Mouse (Mus musculus) forebrain, embryonic 12.5 days (tissue): Measurements from ENCODE around the gene Mccc2. TPM values are rescaled to one million over a fixed set of nuclear protein-coding genes. Genes with fewer than 3 reads are reported as not detected.
"Not testable (repeated sequence)": the region's sequence is repeated elsewhere in the genome, so short reads cannot be mapped to it uniquely, and the experiment has no call there.

Source experiments
- ATAC-seq: fragments of 200-750 bp; cut with Nextera tagmentation; 2 replicates; pipeline ENCODE4 v1.8.0; 2017; ENCODE audit warnings: moderate TSS enrichment; ENCODE audit not compliant: low FRiP score
- H3K27ac ChIP-seq: fragments of 300-500 bp; sonication (generic); 2 replicates; pipeline ENCODE4 v1.5.1; 2016; ENCODE audit warnings: mild to moderate bottlenecking
- H3K27me3 ChIP-seq: fragments of 300-500 bp; sonication (generic); 2 replicates; pipeline ENCODE4 v1.6.1; 2016; ENCODE audit warnings: mild to moderate bottlenecking
- H3K36me3 ChIP-seq: fragments of 300-500 bp; sonication (generic); replicated peaks from 2 replicates; pipeline ENCODE4 v1.6.1; 2016; ENCODE audit warnings: mild to moderate bottlenecking
- H3K4me1 ChIP-seq: fragments of 300-500 bp; sonication (generic); 2 replicates; pipeline ENCODE4 v1.6.1; 2016
- H3K4me2 ChIP-seq: fragments of 300-500 bp; sonication (generic); 2 replicates; pipeline ENCODE4 v1.6.1; 2016; ENCODE audit warnings: mild to moderate bottlenecking, moderate library complexity
- H3K4me3 ChIP-seq: fragments of 300-500 bp; sonication (generic); replicated peaks from 2 replicates; pipeline ENCODE4 v1.5.1; 2016; ENCODE audit warnings: mild to moderate bottlenecking
- H3K9ac ChIP-seq: fragments of 300-500 bp; sonication (generic); 2 replicates; pipeline ENCODE4 v1.6.1; 2016; ENCODE audit warnings: mild to moderate bottlenecking
- H3K9me3 ChIP-seq: fragments of 300-500 bp; sonication (generic); 2 replicates; pipeline ENCODE4 v1.6.1; 2016
- WGBS: fragments of 180-500 bp; shearing (Covaris S2); methylation state at CpG from one replicate; pipeline ENCODE4 v1.1.7; 2016; 5-methylcytosine and 5-hydroxymethylcytosine counted together
- polyA plus RNA-seq: library from polyadenylated mRNA; unstranded; fragments of >200 nt; fragmentation: Nextera tagmentation; extraction: Ambion mirVana; gene quantifications from 2 replicates; pipeline ENCODE4 v1.2.1, GENCODE M21; 2016

Gene Mccc2
- polyA plus RNA-seq = 36.6 and 39.8 TPM in 2 replicates

DNA sequence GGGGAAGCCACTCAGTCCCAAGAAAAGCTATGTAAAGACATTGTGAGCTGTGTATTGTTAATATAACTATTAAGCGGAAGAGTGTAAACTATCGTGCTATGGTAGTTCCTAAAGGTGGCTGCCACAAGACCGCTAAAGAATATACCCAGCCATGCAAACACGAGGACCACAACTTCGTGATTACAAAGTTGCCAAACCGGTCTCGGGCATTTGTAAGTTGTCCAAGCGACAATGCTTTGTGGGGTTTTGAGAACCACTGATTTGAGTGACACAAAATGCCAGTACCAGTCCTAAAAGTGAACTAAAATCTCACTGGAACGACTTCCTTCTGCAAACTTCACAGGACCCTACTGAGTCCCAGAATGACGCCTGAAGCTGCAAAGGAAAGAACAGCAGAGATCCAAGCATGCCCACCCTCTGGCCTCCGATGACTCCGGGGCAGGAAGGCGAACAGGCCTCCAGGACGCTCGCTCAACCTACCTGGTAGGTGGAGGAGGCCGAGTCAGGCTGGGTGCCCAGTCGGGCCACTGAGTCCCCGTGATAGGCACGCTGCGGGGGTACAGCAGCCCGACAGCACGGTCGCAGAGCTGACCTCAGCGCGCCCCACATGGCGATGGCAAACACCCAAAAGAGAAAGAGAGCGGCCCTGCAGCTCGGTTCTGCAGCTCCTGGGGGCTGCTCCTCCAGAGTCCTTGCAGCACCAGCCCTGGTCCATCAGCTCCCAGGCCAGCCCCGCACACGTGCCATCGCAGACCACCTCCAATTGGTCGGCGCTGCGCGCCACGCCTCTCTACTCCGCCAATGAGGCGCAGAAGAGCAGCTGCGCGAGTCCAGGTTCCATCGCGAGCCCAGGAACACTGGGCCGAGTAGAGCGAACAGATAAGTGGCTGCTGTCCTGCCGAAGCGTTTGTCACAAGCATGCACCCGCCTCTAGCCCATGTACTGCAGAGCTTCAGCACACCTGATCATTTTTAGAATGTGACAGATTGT, at the start of gene Mccc2:
Gene Mccc2 (minus strand): TSS at position 734 of the 990 bp plus-strand sequence.
- ATAC-seq = peak; percentile 100
- peak within 1 kb of the TSS; percentile 85 for H3K9ac ChIP-seq
- H3K4me1 ChIP-seq = peaks cover 19% of the 10 kb centered on the region
- H3K9me3 ChIP-seq = no peaks in the 10 kb centered on the region
- peak within 1 kb of the TSS; percentile 88 for H3K4me2 ChIP-seq
- no peaks in the 10 kb centered on the region for H3K27me3 ChIP-seq
- peak within 1 kb of the TSS; percentile 56; the same call in 1 of the 2 replicates for H3K27ac ChIP-seq
- peak within 1 kb of the TSS; percentile 72 for H3K4me3 ChIP-seq
- WGBS = 5% methylated on average over 47 of the region's 47 CpGs
- H3K36me3 ChIP-seq = peaks cover 5% of the 10 kb centered on the region; the same call in 1 of the 2 replicates

DNA sequence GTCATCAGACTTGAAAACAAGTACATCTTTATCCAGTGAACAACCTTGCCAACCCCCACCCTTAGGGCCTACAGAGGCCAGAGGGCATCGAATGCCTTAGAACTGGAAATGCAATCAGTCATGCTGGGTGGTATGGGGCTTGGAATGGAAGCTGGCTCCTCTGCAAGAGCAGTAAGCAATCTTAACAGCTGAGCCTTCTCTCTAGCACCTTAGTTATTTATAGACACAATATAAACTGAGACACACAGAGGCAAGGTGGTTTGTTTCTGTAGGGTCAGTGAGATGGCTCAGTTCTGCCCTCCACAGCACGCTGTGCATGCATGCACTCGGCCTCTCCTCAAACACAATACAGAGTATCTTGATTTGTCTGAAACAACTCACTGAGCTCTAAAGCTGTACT, 48.5 kb upstream of the Mccc2 start:
- Histone ChIP-seq H3K9me3 (no peaks in the 10 kb centered on the region), H3K4me1 (no peaks in the 10 kb centered on the region), H3K27ac (no peak overlapping the region), H3K4me2 (no peak overlapping the region), H3K36me3 (peaks cover 65% of the 10 kb centered on the region), H3K9ac (no peak overlapping the region), H3K4me3 (no peak overlapping the region), H3K27me3 (no peaks in the 10 kb centered on the region)
- ATAC-seq = no peak
- whole genome bisulfite sequencing = 93% methylated on average over 3 of the region's 3 CpGs

DNA sequence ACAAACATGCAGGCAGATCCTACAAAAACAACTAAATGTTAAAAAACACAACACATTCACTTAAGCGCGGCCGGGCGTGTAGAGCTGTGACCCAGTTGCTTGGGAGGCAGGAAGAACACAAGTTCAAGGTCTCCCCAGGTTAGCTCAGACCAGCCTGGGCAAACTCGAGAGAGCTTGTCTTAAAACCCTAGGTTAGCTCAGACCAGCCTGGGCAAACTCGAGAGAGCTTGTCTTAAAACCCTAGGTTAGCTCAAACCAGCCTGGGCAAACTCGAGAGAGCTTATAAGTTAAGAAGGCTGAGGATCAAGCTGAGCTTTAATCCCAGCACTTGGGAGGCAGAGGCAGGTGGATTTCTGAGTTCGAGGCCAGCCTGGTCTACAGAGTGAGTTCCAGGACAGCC, 42.3 kb upstream of the Mccc2 start:
- ATAC-seq, H3K4me3 ChIP-seq, H3K9me3 ChIP-seq, H3K9ac ChIP-seq, H3K4me2 ChIP-seq, H3K4me1 ChIP-seq, H3K27ac ChIP-seq, H3K27me3 ChIP-seq: not testable (repeated sequence)
- peaks cover 81% of the 10 kb centered on the region for H3K36me3 ChIP-seq
- 93% methylated on average over 8 of the region's 8 CpGs for WGBS

DNA sequence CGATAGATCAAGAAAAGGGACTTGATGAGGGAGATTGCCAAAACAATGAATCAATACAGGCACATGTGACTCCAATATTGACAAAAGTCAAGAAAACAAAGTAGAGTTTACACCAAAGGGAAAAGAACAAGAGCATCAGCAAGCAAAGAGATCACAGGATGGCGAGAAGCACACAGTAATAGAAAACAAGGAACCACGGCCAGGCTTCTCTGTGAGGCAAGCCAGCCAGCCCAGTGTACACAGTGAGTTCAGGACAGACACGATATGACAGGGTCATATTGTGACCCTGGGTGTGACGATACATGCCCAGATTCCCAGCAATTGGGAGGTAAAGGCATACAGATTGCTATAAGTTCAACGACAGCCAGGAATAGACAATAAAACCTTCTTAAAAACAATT, 10.6 kb upstream of the Mccc2 start:
- ATAC-seq = no peak
- no peak overlapping the region for H3K27ac ChIP-seq
- no peaks in the 10 kb centered on the region for H3K9me3 ChIP-seq
- H3K4me3 ChIP-seq = no peak overlapping the region
- peaks cover 56% of the 10 kb centered on the region for H3K36me3 ChIP-seq
- H3K4me1 ChIP-seq = no peaks in the 10 kb centered on the region
- H3K27me3 ChIP-seq = no peaks in the 10 kb centered on the region
- 95% methylated on average over 6 of the region's 6 CpGs for WGBS
- H3K4me2 ChIP-seq = no peak overlapping the region
- H3K9ac ChIP-seq = no peak overlapping the region

DNA sequence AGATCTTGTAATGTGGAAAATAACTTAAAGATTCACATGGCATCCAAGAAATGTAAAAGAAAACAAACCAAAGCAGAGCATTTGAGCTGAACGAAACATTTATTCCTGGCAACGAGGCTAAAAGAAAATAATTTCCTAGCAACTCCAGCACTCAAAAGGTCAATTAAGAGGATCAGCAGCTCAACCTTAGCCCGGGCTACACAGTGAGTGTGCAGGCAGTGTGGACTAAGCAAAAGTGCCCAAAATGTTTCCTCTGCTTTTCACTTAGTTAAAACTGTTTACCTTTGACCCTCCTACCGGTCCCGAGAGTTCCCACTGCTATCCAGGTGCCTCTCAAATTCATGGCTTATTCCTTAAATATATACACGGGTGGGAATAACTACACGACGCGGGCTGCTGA, 1.5 kb upstream of the Mccc2 start:
- 87% methylated on average over 9 of the region's 9 CpGs for WGBS
- ATAC-seq = no peak

DNA sequence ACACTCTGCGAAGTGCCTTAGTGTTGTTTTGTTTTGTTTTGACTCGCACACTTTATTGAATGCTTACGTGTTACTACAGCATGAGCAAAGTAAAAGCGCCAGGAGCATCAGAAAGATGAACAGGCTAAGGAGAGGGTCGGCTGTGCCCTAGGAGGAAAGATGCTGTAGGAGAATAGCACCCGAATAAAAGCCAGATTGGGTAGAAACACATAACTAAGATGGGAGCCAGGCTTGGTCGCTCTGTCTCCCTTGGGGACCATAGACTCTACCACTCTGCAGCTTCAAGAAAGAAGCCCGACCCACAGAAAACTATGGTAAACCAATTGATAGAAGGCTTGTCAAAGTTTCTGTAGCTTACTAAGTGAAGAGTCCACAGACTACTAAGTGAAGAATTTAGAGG, 498 bp upstream of the Mccc2 start:
- Histone ChIP-seq H3K4me1 (peaks cover 19% of the 10 kb centered on the region), H3K9me3 (no peaks in the 10 kb centered on the region), H3K9ac (peak overlapping the region; percentile 62), H3K36me3 (peaks cover 8% of the 10 kb centered on the region; the same call in 1 of the 2 replicates), H3K4me3 (peak overlapping the region; percentile 72), H3K27ac (peak overlapping the region; percentile 56; the same call in 1 of the 2 replicates), H3K27me3 (no peaks in the 10 kb centered on the region), H3K4me2 (peak overlapping the region; percentile 88)
- peak; percentile 36 for ATAC-seq
- 13% methylated on average over 8 of the region's 8 CpGs for WGBS

More for the DNA sequence above, 1.5 kb upstream of the Mccc2 start:
- H3K4me2 ChIP-seq = no peak overlapping the region
- H3K27ac ChIP-seq = no peak overlapping the region
- no peaks in the 10 kb centered on the region for H3K9me3 ChIP-seq
- H3K36me3 ChIP-seq = peaks cover 8% of the 10 kb centered on the region; the same call in 1 of the 2 replicates
- H3K4me1 ChIP-seq = peaks cover 19% of the 10 kb centered on the region
- H3K4me3 ChIP-seq = no peak overlapping the region
- no peaks in the 10 kb centered on the region for H3K27me3 ChIP-seq
- no peak overlapping the region for H3K9ac ChIP-seq

DNA sequence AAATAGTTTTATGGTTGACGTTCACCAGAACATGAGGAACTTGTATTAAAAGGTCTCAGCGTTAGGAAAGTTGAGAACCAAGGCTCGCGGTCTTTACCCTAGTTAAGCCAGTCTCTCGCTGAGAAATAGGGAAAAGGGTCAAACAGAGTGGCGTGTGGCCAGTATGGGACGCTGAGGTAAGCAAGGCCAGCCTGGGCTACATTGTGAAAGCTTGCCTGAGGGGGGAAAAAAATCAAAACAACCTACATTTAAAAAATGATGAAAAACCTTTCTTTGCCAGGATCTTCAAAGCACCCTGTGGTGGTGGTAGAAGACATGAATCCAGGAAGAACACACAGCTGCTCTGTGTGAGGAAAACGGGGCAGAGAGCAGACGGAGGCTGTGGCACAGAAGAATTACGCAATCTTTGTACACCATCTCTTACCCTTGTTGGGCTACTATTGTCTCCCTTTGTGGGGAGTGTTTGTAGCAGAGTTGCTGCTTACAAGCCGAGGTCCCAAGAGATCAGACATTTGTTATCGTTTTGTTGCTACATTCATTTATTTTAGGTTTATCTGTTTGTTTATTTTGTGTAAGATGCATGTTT, 9.4 kb downstream of the Mccc2 start:
- no peak overlapping the region for H3K4me3 ChIP-seq
- no peaks in the 10 kb centered on the region for H3K9me3 ChIP-seq
- H3K9ac ChIP-seq = no peak overlapping the region
- no peak overlapping the region for H3K27ac ChIP-seq
- H3K4me1 ChIP-seq = peaks cover 6% of the 10 kb centered on the region; the same call in 1 of the 2 replicates
- no peaks in the 10 kb centered on the region for H3K36me3 ChIP-seq
- H3K27me3 ChIP-seq = no peaks in the 10 kb centered on the region
- WGBS = 91% methylated on average over 12 of the region's 12 CpGs
- ATAC-seq = no peak
- no peak overlapping the region for H3K4me2 ChIP-seq

DNA sequence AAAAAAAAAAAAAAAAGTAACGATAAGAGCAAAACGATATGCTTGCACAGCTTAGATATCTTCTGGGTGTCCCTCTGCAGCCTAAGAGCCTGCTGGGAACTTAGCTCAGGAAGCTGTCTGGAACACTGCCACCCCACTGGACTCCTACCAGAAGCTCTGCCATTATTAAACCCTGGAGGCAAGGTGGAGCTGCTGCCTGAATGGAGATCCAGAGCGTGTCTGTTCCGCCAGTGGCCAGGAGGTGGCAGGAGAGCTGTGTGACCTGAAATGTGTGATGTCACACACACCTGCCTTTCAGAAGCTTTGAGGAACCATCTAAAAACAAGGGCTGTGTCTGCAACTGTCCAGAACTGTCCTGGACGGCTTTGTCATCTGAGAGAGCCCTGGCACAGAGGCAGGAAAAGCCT, 13.6 kb downstream of the Mccc2 start:
- 36% methylated on average over 5 of the region's 5 CpGs for WGBS

DNA sequence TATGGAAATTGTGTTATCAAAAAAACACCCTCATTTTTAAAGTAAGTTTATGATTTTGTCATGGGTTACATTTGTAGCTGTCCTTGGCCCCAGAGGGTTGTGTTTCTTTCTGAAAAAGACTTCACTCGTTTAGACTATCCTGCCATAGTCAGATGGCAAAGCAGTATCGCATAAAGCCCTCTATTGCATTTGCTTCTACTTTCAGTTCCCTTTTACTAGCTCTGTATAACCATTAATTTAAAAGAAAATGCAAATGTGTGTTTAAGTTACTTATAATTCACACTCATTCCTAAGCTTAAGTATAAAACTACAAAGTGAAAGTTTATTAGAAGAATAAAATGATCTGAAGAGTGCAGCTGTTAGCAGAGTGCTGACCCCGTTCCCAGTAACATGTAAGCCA, 16.4 kb downstream of the Mccc2 start:
- Histone ChIP-seq H3K4me1 (peaks cover 6% of the 10 kb centered on the region; the same call in 1 of the 2 replicates), H3K27ac (no peak overlapping the region), H3K36me3 (no peaks in the 10 kb centered on the region), H3K4me3 (no peak overlapping the region), H3K9me3 (no peaks in the 10 kb centered on the region), H3K27me3 (no peaks in the 10 kb centered on the region), H3K9ac (no peak overlapping the region), H3K4me2 (no peak overlapping the region)
- 90% methylated on average over 3 of the region's 3 CpGs for WGBS
- no peak for ATAC-seq

More for the DNA sequence above, 13.6 kb downstream of the Mccc2 start:
- H3K36me3 ChIP-seq = no peaks in the 10 kb centered on the region
- H3K9ac ChIP-seq = no peak overlapping the region
- no peak overlapping the region for H3K27ac ChIP-seq
- H3K4me2 ChIP-seq = no peak overlapping the region
- no peak overlapping the region for H3K4me3 ChIP-seq
- no peaks in the 10 kb centered on the region for H3K9me3 ChIP-seq
- ATAC-seq = peak; percentile 58; the same call in 1 of the 2 replicates
- H3K4me1 ChIP-seq = peaks cover 6% of the 10 kb centered on the region; the same call in 1 of the 2 replicates
- H3K27me3 ChIP-seq = no peaks in the 10 kb centered on the region

DNA sequence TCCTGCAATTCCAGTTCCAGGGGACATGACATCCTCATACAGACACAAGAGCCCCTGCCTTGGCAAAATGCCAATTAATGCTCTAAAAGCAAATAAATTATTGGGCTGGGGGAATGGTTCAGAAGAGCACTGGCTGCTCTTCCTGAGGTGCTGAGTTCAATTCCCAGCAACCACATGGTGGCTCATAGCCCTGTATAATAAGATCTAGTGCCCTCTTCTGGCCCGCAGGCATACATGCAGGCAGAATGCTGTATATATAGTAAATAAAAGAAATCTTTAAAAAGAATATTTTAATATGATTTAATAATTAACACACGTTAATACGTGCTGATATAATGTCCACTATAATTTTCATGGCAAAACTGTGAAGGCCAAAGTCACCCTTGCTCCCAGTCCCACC, 17.3 kb downstream of the Mccc2 start:
- H3K27ac ChIP-seq = no peak overlapping the region
- 83% methylated on average over 3 of the region's 3 CpGs for WGBS

DNA sequence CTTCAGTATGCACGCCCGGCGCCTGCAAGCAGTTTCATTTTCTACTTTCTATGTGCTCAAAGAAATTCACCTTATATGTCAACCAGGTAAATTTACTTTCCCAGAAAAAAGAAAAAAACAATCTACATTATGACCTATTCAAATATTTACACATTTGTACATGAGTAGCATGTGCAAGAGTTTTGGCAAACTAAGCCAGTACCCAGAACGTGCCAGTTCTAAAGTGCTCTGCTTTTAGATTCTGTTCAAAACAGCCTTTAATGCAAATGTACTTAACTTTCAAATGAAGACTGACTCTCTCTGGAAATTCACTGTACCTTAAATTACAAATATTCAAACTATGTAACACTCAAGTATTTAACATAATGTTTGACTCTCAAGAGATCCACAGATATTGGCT, 25.8 kb downstream of the Mccc2 start:
- H3K36me3 ChIP-seq = peaks cover 9% of the 10 kb centered on the region; the same call in 1 of the 2 replicates
- no peaks in the 10 kb centered on the region for H3K27me3 ChIP-seq
- H3K4me3 ChIP-seq = no peak overlapping the region
- WGBS = 93% methylated on average over 4 of the region's 4 CpGs
- no peaks in the 10 kb centered on the region for H3K9me3 ChIP-seq
- no peak for ATAC-seq
- H3K4me1 ChIP-seq = no peaks in the 10 kb centered on the region
- no peak overlapping the region for H3K4me2 ChIP-seq
- no peak overlapping the region for H3K9ac ChIP-seq
- no peak overlapping the region for H3K27ac ChIP-seq

More for the DNA sequence above, 17.3 kb downstream of the Mccc2 start:
- no peak overlapping the region for H3K4me2 ChIP-seq
- H3K4me3 ChIP-seq = no peak overlapping the region
- H3K36me3 ChIP-seq = no peaks in the 10 kb centered on the region
- peaks cover 6% of the 10 kb centered on the region; the same call in 1 of the 2 replicates for H3K4me1 ChIP-seq
- no peaks in the 10 kb centered on the region for H3K9me3 ChIP-seq
- no peak for ATAC-seq
- H3K9ac ChIP-seq = no peak overlapping the region
- H3K27me3 ChIP-seq = no peaks in the 10 kb centered on the region

DNA sequence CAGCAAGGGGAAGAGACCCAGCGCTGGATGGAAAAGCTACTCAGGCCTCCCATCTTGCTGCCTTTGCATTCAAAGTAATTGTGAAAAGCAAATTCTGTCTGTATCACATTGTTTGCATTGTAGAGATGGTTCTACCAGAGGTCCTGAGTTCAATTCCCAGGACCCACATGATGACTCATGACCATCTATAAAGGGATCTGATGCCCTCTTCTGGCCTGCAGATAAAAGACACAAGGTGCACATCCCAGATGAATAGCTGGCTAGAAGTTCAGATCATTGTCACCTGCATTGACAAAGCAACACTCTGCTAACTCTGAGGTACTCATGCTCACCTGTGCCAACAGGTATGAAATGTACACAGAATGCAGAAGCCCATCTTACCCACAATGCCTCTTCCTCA, 32.1 kb downstream of the Mccc2 start:
- H3K9ac ChIP-seq = no peak overlapping the region
- no peak overlapping the region for H3K4me3 ChIP-seq
- no peaks in the 10 kb centered on the region for H3K27me3 ChIP-seq
- H3K36me3 ChIP-seq = peaks cover 2% of the 10 kb centered on the region; the same call in 1 of the 2 replicates
- no peaks in the 10 kb centered on the region for H3K4me1 ChIP-seq
- H3K4me2 ChIP-seq = no peak overlapping the region
- no peaks in the 10 kb centered on the region for H3K9me3 ChIP-seq
- no peak overlapping the region for H3K27ac ChIP-seq
- no peak for ATAC-seq
- 75% methylated on average over 1 of the region's 1 CpGs for WGBS
